In genomic region chr7:5052438-5052837, GRCm38 (mm10) we compare ENCODE assay signal across 7 mouse cellular contexts. TPM values are rescaled to one million over a fixed set of nuclear protein-coding genes. Genes with fewer than 3 reads are reported as not detected.
DNase-seq lines count a peak whose midpoint lies in the region; ATAC-seq and TF ChIP-seq lines count a peak whose summit lies in the region.

No protein-coding gene starts in this region.

- no peak overlapping the region for H3K27ac ChIP-seq in lung, postnatal 0 days (ENCODE audit: low read length)
- H3K27ac ChIP-seq in forebrain, embryonic 10.5 days = peak overlapping the region; percentile 60; the same call in 1 of the 2 replicates
- H3K27ac ChIP-seq in limb, embryonic 12.5 days = no peak overlapping the region
- no peak overlapping the region for H3K27ac ChIP-seq in stomach, embryonic 16.5 days (ENCODE audit: low read length)

- TF ChIP-seq CTCF in lung, postnatal 0 days (IDR thresholded peaks at IDR 0.05) = no peak

- peaks cover 20% of the 10 kb centered on the region for H3K4me1 ChIP-seq in lung, postnatal 0 days (ENCODE audit: insufficient read depth, low read depth, low read length)
- H3K4me1 ChIP-seq in forebrain, embryonic 10.5 days = peaks cover 51% of the 10 kb centered on the region
- peaks cover 43% of the 10 kb centered on the region for H3K4me1 ChIP-seq in limb, embryonic 12.5 days (replicated peaks)
- peaks cover 31% of the 10 kb centered on the region for H3K4me1 ChIP-seq in stomach, embryonic 16.5 days (ENCODE audit: control insufficient read depth, insufficient read depth, low read length)

- 1% methylated on average over 10 of the region's 12 CpGs for WGBS in lung, postnatal 0 days
- 4% methylated on average over 12 of the region's 12 CpGs for WGBS in forebrain, embryonic 10.5 days
- WGBS in limb, embryonic 12.5 days = 3% methylated on average over 12 of the region's 12 CpGs
- WGBS in stomach, embryonic 16.5 days = 3% methylated on average over 12 of the region's 12 CpGs

- H3K4me2 ChIP-seq in lung, postnatal 0 days (replicated peaks; ENCODE audit: low read depth, low read length) = peak overlapping the region; percentile 94
- peak overlapping the region; percentile 89 for H3K4me2 ChIP-seq in limb, embryonic 12.5 days
- H3K4me2 ChIP-seq in stomach, embryonic 16.5 days (ENCODE audit: low read depth, low read length) = peak overlapping the region; percentile 85

- TF ChIP-seq EP300 in lung, postnatal 0 days (IDR thresholded peaks at IDR 0.05) = no peak

- H3K9me3 ChIP-seq in lung, postnatal 0 days (ENCODE audit: low read length) = no peaks in the 10 kb centered on the region
- no peaks in the 10 kb centered on the region; the same call in 1 of the 2 replicates for H3K9me3 ChIP-seq in forebrain, embryonic 10.5 days
- H3K9me3 ChIP-seq in limb, embryonic 12.5 days = 0 out of 2 replicates have a peak, but pooled peaks cover 3% of the 10 kb centered on the region
- H3K9me3 ChIP-seq in stomach, embryonic 16.5 days (replicated peaks; ENCODE audit: control insufficient read depth, low read length) = no peaks in the 10 kb centered on the region

- H3K36me3 ChIP-seq in lung, postnatal 0 days (ENCODE audit: insufficient read depth, low read length) = no peaks in the 10 kb centered on the region
- H3K36me3 ChIP-seq in forebrain, embryonic 10.5 days (replicated peaks) = no peaks in the 10 kb centered on the region
- 0 out of 2 replicates have a peak, but pooled peaks cover 3% of the 10 kb centered on the region for H3K36me3 ChIP-seq in limb, embryonic 12.5 days
- no peaks in the 10 kb centered on the region for H3K36me3 ChIP-seq in stomach, embryonic 16.5 days (ENCODE audit: control insufficient read depth, insufficient read depth, low read length)

- DNase-seq in lung, postnatal 0 days (ENCODE audit: low spot score) = no peak
- no peak for DNase-seq in lung, postnatal 36 days
- DNase-seq in forebrain, embryonic 10.5 days (ENCODE audit: extremely low spot score, low spot score) = no peak
- no peak for DNase-seq in right cerebral cortex, postnatal 4 days
- DNase-seq in adrenal gland, postnatal 10 days = no peak

- ATAC-seq in lung, postnatal 0 days = no peak
- no peak for ATAC-seq in limb, embryonic 12.5 days (ENCODE audit: insufficient number of reproducible peaks, insufficient read depth, low FRiP score, low TSS enrichment, low read depth)
- ATAC-seq in stomach, embryonic 16.5 days (ENCODE audit: insufficient read depth, low FRiP score) = no peak

- H3K9ac ChIP-seq in lung, postnatal 0 days (replicated peaks; ENCODE audit: low read depth) = 0 out of 2 replicates have a peak overlapping the region, but pooled peaks have one; percentile 67
- peak overlapping the region; percentile 93 for H3K9ac ChIP-seq in limb, embryonic 12.5 days (replicated peaks)
- peak overlapping the region; percentile 94 for H3K9ac ChIP-seq in stomach, embryonic 16.5 days (ENCODE audit: low read length)

- H3K4me3 ChIP-seq in lung, postnatal 0 days (ENCODE audit: low read depth, low read length) = peak overlapping the region; percentile 80
- H3K4me3 ChIP-seq in forebrain, embryonic 10.5 days = peak overlapping the region; percentile 67
- H3K4me3 ChIP-seq in limb, embryonic 12.5 days (replicated peaks) = peak overlapping the region; percentile 80
- H3K4me3 ChIP-seq in stomach, embryonic 16.5 days (replicated peaks; ENCODE audit: low read length) = peak overlapping the region; percentile 65

- H3K27me3 ChIP-seq in lung, postnatal 0 days (replicated peaks; ENCODE audit: insufficient read depth, low read length) = peaks cover 45% of the 10 kb centered on the region
- peaks cover 71% of the 10 kb centered on the region for H3K27me3 ChIP-seq in forebrain, embryonic 10.5 days (ENCODE audit: poor library complexity, severe bottlenecking)
- H3K27me3 ChIP-seq in limb, embryonic 12.5 days = peaks cover 58% of the 10 kb centered on the region
- H3K27me3 ChIP-seq in stomach, embryonic 16.5 days (ENCODE audit: control insufficient read depth, insufficient read depth, low read length) = peaks cover 43% of the 10 kb centered on the region

RNA-seq across cellular contexts. Expression of gene Zfp580, which starts 1.1 kb away (rescaled TPM):
- polyA plus RNA-seq in lung, postnatal 0 days (2015; fragmentation: Nextera tagmentation; extraction: Ambion mirVana) = 25.7 and 30.4 TPM in 2 replicates
- 38.0 and 38.8 TPM in 2 replicates for polyA plus RNA-seq in forebrain, embryonic 10.5 days (2016; fragmentation: Nextera tagmentation; extraction: Ambion mirVana)
- 29.3 and 39.6 TPM in 2 replicates for polyA plus RNA-seq in limb, embryonic 12.5 days (2016; fragmentation: Nextera tagmentation; extraction: Ambion mirVana)
- 19.2 and 20.2 TPM in 2 replicates for polyA plus RNA-seq in stomach, embryonic 16.5 days (2015; fragmentation: Nextera tagmentation; extraction: Ambion mirVana)
- 10 to 100 TPM; 11.4 to 13.1 TPM for total RNA-seq in adrenal gland, postnatal 10 days (2021)

RNA-seq across cellular contexts. Expression of gene U2af2, which starts 9.5 kb away (rescaled TPM):
- 42.0 and 46.1 TPM in 2 replicates for polyA plus RNA-seq in lung, postnatal 0 days (2015; fragmentation: Nextera tagmentation; extraction: Ambion mirVana)
- polyA plus RNA-seq in forebrain, embryonic 10.5 days (2016; fragmentation: Nextera tagmentation; extraction: Ambion mirVana) = 181 and 196 TPM in 2 replicates
- polyA plus RNA-seq in limb, embryonic 12.5 days (2016; fragmentation: Nextera tagmentation; extraction: Ambion mirVana) = 171 and 175 TPM in 2 replicates
- polyA plus RNA-seq in stomach, embryonic 16.5 days (2015; fragmentation: Nextera tagmentation; extraction: Ambion mirVana) = 76.3 and 81.1 TPM in 2 replicates
- total RNA-seq in adrenal gland, postnatal 10 days (2021) = 100 to 1,000 TPM; 142 to 161 TPM

RNA-seq across cellular contexts. Expression of gene Zfp784, which starts 14.2 kb away (rescaled TPM):
- 6.5 and 7.7 TPM in 2 replicates for polyA plus RNA-seq in lung, postnatal 0 days (2015; fragmentation: Nextera tagmentation; extraction: Ambion mirVana)
- polyA plus RNA-seq in forebrain, embryonic 10.5 days (2016; fragmentation: Nextera tagmentation; extraction: Ambion mirVana) = 3.0 and 3.8 TPM in 2 replicates
- polyA plus RNA-seq in limb, embryonic 12.5 days (2016; fragmentation: Nextera tagmentation; extraction: Ambion mirVana) = 4.7 and 5.2 TPM in 2 replicates
- 5.9 and 6.1 TPM in 2 replicates for polyA plus RNA-seq in stomach, embryonic 16.5 days (2015; fragmentation: Nextera tagmentation; extraction: Ambion mirVana)
- 1 to 10 TPM; 5.7 to 7.3 TPM for total RNA-seq in adrenal gland, postnatal 10 days (2021)

RNA-seq across cellular contexts. Expression of gene 4632433K11Rik, which starts 18.5 kb away (rescaled TPM):
- polyA plus RNA-seq in lung, postnatal 0 days (2015; fragmentation: Nextera tagmentation; extraction: Ambion mirVana) = not detected in 2 replicates
- polyA plus RNA-seq in forebrain, embryonic 10.5 days (2016; fragmentation: Nextera tagmentation; extraction: Ambion mirVana) = not detected in 2 replicates
- polyA plus RNA-seq in limb, embryonic 12.5 days (2016; fragmentation: Nextera tagmentation; extraction: Ambion mirVana) = not detected in 2 replicates
- not detected in 2 replicates for polyA plus RNA-seq in stomach, embryonic 16.5 days (2015; fragmentation: Nextera tagmentation; extraction: Ambion mirVana)
- total RNA-seq in adrenal gland, postnatal 10 days (2021) = not detected

RNA-seq across cellular contexts. Expression of gene Epn1, which starts 27.6 kb away (rescaled TPM):
- polyA plus RNA-seq in lung, postnatal 0 days (2015; fragmentation: Nextera tagmentation; extraction: Ambion mirVana) = 40.7 and 41.6 TPM in 2 replicates
- polyA plus RNA-seq in forebrain, embryonic 10.5 days (2016; fragmentation: Nextera tagmentation; extraction: Ambion mirVana) = 53.5 and 54.6 TPM in 2 replicates
- polyA plus RNA-seq in limb, embryonic 12.5 days (2016; fragmentation: Nextera tagmentation; extraction: Ambion mirVana) = 62.8 and 67.3 TPM in 2 replicates
- polyA plus RNA-seq in stomach, embryonic 16.5 days (2015; fragmentation: Nextera tagmentation; extraction: Ambion mirVana) = 50.2 and 50.4 TPM in 2 replicates
- 100 to 1,000 TPM; 144 to 150 TPM for total RNA-seq in adrenal gland, postnatal 10 days (2021)
